Mouse (Mus musculus) Muller cell, postnatal 12 days (primary cell): Measurements from ENCODE around the gene Pde6b.

Source experiments
- DNase-seq: peaks from one replicate; pipeline ENCODE4 v3.0.0-alpha.2; 2015; ENCODE audit errors: inconsistent ontology term

Gene Pde6b

DNA sequence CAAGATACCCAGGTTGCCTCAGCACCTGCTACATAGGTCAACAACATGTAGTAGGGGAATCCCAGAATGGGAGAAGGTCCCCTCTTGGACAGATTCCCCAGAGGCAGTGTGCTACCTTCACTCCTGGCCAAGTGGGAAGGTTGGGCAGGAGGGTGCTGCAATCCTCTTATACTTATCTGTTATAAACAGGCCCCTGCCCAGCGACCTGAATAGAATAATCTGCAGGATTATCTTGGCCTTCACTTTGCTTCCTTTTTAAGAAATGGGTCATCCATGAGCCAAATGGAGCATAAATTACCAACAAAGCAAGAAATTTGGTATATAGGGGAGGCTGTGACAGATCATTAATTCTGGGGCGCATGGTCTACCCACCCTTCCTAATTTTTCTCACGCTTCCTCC lies 1.6 kb downstream of the Pde6b start:
- no peak for DNase-seq

DNA sequence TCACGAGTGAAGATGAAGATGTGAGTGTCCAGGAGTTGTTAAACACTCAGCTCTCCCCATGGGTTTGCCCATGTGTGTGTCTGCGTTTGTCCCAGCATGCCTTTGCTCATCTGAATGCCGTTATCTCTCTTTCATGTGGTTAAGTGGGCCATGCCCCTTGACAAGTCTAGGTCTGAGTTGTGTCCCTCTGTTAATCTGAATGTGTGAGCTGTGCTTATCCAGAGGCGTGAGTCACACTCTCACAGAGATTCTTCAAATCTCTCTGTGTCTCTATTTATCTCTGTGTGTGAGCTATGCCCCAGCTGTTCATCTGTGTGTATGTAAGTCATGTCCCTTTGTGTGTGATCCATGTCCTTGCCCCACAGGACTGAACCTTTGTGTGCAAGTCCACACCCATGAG lies 15.3 kb downstream of the Pde6b start:
- DNase-seq, result no peak

DNA sequence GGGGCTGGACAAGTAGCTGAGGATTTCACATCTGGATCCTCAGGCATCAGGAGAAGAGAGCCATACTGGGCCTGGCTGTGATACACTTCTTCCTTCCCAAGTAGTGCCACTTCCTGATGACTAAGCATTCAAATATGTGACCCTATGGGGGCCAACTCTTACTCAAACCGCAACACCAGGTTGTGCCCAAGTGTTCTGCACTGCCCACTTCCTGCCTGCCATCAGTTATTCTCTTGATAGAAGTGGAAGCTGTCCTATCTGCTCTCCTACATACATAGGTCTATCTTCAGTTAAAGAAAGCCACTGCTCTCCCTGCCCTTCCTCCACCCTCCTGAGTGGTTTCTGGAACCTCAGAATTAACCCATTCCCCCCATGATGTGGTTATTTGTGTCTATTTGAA lies 17.3 kb downstream of the Pde6b start:
- DNase-seq, result no peak

DNA sequence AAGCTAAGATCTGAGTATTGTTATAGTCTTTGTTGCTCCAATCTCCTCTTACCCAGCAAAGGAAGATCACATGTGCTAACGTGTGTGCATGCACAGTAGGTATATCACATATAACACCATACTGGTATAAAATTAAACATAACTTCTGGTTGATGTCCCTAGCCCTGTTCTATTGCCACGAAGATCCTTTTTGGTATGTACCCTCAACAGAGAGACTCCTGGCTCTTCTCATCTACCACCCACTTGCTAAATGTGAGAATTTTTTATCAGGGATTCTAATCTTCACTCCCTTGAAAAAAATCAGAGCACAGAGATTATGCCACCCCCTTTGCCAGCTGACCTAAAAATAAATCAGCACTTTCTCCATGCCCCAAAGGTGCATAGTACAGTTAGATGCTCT lies 18.8 kb downstream of the Pde6b start:
- no peak for DNase-seq

DNA sequence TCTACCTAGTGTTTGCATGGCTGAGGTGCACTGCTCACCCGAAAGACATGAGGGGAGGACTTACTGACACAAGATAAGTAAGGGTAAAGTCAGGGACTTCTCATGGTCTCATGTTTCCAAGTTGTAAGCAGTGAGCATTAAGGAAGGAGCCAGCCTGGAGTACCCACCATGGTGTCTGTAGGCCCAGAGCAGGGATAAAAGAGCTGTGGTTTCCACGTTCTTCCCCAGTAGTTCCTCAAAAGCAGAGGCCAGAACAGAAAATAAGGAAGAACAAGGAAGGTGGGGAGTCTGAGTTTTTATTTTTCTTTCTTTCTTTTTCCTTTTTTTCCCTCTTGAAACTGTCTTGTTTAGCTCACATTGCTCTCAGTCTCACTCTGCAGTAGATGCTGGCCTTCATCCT lies 26.5 kb downstream of the Pde6b start:
- DNase-seq, result no peak

DNA sequence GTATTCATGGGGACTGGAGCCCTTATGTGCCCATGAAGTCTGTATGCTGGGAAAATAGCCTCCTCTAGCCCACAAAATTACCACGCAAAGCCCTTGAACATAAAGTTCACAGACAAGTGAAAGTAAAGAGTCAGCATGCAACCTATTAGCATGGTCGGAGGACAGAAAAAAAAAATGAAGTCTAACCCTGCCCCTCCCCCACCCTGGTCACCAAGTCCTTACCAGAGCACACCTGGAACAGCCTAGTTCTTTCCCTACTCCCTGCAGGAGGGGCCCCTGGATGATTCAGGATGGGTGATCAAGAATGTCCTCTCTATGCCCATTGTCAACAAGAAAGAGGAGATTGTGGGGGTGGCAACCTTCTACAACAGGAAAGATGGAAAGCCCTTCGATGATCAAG lies 34.5 kb downstream of the Pde6b start:
- no peak for DNase-seq

DNA sequence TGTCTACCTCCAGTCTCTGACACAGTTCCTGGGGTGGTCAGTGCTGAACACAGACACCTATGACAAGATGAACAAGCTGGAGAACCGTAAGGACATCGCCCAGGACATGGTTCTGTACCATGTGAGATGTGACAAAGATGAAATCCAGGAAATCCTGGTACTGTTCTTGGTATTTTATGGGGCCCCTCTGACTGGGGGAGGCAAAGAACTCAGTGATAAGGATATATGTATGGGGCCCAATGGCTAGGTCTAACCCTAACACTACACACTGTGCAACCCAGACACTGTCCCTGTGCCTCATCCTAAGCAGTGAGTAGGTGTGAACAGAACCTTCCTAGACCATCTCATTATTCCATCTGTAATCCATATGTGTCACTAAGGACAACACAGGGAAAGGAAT lies 35.2 kb downstream of the Pde6b start:
- DNase-seq, result no peak

DNA sequence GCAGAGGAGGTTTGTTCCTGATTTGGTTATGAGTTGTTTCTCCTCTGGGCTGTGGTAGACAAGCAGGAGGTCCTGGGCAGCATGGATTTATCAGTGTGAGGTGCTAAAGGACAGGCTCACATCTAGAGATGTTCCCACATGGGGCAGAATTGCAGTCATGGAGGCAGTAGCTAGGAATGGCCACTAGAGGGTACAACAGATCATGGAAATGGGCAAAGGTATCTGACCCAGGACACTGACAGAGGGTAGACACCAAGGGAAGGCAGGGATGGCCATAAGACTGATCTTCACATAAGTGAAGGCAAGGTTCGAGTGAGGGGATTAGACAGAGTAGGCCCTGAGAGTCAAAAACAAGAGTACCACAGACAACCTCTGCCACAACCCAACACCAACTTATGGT lies 39.0 kb downstream of the Pde6b start:
- DNase-seq, result peak; percentile 33

DNA sequence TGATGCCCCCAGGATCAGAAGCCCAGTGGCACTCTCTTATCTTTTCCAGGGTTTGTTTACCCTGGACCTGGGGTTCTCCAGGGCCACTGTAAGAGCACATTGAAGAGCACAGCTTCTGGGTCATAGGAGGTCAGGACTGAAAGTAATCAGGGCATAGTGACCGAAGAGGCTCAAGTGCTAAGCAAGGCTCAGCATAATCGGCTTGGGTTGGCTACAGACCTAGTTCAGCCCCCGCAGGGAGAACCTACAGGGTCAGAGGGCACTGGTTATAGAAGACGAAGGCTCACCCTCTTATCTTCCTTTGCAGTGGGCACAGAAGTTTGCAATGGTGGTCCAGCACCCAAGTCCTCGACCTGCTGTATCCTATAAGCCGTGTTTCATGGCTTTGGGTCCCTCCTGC lies 43.0 kb downstream of the Pde6b start:
- DNase-seq, result no peak

DNA sequence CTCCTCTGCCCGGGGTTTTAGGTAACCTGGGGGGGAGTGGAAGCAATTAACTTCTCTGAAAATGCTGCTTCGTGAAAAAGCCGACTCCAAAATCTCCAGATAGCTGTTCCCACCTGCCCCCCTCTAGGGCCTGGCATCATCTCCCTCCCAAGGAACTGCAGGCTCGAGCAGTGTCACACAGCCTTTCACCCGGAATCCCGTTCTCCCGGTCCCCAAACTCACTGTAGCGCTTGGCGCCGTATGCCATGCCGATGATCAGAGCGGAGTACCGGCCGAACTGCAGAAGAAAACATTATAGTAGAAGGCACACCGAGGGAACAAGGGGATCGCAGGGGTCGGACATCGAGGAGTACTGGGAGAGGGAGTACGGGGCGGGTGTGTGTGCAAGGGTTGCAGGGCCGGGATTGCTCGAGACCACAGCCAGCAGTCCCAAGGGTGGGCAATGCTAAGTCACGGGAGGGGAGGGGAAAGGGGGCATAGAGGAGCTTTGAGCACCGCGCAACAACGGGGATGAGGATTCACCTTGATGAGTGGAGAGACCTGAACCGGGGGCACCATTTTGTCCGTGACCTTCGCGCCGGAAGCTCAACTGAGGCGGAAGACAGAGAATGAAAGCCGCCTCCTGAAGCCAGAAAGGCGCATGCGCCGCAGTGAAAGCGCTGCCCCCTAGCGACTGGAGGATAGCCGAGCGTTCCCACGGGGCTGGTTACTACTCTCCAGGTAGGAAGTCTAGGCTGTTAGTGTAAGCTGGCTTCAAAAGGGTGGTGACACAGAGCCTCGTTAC lies 45.8 kb downstream of the Pde6b start, which contains the start of gene Atp5k:
Gene Atp5k (minus strand): TSS at position 645 of the 784 bp plus-strand sequence.
- DNase-seq, result peak; percentile 84

DNA sequence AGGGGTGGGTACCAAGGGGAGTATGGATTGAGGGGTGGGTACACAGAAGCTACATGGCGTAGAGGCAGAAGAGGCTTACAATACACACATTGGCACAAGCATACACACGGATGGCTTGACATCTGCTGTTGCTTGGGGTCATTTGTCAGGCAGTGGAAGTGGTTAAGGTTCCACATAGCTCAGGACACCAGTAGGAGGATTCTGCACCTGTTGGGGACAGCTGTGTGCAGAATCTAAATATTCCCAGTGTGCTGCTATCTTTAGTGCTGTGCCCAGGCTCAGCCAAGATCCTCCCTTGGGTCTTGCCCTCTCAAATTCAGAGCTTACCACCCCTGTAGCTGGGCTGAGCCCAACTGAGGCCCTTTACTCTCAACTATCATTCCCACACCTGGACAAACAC lies 47.9 kb downstream of the Pde6b start:
- DNase-seq, result no peak

DNA sequence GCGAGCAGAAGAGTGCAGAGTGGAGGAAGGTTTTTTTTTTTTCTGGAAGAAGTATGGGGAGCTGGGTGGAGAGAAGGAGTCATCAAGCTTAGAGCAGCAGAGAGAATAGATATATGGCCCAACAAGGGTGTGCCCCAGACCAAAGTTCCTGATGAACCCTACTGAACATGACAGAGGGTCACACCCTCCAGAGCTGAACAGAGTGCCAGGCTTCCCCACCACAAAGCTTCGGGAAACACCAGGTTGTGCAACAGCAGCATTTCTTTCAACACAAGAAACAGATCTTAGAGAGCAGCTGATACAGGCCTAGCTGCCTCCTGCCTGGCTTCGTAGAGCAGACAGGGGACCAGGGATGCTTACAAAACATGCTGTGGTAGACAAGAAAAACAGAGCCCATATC lies 58.8 kb downstream of the Pde6b start:
- DNase-seq, result no peak

DNA sequence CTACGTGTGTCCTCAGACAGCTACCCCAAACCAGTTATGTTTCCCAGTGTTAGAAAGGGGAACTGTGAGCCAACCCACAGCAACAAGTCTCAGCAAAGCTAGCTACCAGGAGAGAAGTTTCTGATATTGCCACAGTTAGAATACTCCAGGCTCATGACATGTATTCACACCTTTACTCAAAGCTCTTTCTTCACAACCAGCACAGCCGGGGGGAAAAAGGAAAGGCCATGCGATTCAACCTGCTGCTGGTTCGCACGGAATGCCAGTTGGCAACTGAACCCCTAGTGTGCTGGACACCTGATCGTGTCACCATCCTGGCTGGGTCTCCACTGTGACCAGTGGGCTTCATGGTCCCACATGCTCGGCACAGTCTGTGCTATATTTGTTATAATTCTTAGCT lies 59.7 kb downstream of the Pde6b start:
- DNase-seq, result no peak

DNA sequence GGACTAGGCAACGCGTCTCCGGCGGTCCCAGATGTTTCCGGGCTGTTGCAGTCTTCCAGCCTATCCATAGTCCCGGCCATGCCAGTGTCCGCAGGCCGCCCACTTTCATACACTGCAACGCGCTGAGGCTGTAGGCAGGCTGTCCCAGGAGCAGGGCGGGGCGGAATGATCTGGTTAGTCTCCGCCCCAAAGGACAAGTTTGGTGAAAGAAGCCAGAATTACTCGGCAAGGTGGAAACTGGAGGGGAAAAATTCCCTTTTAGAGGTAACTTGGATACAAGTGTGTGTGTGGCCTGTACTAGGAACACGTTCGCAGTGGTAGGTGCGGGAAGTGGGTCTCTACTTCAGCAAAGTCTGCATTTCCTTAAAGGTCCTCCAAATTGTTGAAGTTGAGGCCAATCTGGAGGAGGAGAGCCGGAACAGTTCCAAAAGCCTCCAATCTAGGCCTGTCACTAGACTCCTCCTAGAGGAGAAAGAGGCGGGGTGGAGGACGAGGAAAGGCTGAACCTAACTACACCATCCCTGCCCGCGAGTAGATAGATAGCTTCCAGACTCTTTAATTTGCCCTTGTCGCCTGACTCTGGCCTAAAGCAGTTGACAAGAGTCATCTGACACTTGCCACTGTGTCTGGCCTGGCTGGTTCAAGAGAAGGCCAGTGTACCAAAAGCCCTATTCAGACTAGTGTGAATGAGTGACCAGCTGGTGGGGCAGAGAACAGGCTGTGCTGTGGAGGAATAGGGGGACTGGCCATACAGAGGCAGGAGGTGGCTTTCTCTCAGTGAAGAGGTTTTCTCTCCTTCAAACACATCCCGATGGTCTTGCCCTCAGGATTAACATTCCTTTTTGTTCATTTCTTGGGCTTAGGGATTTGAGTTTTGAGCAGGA lies 60.8 kb downstream of the Pde6b start, which contains the start of gene Mfsd7a:
Gene Mfsd7a (minus strand): TSS at position 107 of the 884 bp plus-strand sequence.
- peak; percentile 73 for DNase-seq

DNA sequence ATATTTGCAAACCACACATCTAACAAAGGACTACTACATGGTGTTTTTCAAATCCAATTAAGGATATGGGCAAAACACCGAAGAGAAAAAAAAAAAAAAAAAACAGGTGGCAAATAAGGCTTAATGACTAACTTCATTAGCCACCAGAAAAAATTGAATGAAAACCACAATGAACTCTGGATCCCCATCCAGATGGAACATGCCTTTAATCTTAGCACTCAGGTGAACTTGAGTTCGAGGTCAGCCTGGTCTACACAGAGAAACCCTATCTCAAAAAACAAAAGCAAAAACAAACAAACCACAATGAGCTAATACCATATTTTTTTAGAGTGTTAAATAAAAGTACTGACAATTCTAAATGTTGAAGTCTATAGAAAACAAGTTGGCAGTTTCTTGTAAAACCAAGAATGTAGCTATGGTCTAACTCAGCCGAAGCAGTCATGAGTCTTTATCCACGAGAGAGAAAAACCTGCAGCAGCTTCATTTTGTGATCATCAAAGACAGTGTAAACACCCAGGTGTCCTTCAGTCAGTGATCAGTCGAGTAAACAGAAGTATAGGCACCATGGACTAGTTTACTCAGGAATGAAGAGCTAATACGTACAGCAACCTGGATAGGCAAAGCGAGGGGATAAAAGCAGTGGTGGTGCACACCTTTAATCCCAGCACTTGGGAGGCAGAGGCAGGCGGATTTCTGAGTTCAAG lies 62.8 kb downstream of the Pde6b start:
- no peak for DNase-seq

DNA sequence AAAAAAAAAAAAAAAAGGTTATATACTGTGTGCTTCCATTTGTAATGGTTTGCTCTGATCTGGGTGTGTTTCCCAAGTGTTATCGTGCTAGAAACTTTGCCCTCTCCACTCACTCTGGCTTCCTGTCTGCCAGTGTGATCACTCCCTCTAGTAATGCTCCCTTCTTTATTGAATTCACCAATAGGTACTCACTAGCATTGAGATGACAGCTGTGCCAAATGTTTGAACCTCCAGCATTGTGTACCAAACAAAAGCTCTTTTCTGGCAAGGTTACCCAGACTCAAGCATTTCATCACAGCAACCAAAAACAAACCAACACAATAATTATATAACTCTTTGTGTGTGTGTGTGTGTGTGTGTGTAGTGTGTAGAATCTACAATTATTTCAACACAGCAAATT lies 63.4 kb downstream of the Pde6b start:
- DNase-seq, result no peak

DNA sequence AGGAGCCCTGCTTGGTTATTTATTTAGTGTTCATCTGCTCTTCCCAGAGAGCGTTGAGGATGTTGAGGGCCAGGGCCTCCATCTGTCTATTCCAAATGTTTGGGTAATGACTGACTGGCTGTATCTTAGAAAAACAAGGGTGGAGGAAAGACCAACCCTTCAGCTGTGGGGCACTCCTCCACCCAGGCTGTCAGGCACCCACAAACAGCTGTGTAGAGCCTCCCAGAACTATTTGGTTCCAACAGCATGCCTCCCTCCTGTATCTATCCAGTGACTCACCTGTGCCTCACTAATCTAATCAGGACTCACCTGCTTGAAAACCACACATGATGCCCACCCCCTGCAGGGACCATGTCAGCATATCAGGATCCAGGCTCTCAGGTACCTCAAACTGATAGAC lies 64.2 kb downstream of the Pde6b start:
- no peak for DNase-seq

DNA sequence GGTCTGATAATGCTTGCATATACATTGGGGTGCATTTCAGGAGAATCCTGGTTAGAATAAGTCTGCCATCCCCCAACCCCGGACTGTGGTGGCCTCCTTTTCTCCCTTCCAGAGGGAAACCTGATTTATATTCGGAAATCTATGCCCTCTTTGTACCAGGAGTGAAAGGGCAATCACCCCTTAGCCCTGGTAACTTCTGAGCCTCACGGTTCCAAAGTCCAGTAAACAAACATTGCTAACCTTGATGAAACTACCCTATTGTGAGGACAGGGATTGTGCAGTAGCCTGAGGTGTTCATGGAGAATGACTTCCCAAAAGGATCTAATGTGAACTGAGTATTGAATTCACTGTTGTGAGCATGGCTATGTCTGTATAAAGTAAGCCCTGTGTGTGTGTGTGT lies 65.9 kb downstream of the Pde6b start:
- no peak for DNase-seq

DNA sequence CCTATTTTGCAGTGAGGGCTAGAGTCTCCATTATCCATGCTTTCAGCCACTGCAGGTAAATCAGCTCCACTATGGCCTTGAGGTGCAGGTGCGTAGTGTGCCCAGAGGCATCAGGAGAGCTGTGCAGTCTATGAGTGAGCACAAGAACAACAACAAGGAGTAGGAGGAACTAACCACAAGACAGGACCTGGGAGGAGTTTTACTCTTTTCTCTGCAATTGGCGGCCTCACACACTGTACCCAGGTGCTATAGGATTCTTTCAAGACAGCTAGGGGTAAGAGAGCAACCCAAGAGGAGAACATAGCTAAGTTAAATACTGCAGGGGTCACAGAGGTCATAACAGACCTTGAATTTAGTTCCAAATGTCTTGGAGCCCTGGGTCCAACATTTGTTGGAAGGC lies 70.5 kb downstream of the Pde6b start:
- DNase-seq, result no peak

DNA sequence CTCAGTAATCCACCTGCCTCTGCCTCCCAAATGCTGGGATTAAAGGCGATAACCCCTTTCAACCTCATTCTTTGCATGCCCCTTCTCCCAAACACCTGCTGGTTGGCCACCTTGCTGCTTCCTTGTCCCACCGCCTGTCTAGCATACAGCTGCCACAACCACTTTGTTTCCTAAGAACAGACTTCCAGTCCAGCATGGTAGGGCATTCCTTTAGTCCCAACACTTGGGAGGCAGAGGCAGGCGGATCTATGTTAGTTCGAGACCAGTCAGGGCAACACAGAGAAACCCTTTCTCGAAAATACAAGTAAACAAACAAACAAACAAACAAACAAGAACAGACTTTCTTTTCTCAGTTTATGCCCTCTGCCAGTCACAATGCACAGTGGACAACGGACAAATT lies 72.3 kb downstream of the Pde6b start:
- DNase-seq, result no peak

DNA sequence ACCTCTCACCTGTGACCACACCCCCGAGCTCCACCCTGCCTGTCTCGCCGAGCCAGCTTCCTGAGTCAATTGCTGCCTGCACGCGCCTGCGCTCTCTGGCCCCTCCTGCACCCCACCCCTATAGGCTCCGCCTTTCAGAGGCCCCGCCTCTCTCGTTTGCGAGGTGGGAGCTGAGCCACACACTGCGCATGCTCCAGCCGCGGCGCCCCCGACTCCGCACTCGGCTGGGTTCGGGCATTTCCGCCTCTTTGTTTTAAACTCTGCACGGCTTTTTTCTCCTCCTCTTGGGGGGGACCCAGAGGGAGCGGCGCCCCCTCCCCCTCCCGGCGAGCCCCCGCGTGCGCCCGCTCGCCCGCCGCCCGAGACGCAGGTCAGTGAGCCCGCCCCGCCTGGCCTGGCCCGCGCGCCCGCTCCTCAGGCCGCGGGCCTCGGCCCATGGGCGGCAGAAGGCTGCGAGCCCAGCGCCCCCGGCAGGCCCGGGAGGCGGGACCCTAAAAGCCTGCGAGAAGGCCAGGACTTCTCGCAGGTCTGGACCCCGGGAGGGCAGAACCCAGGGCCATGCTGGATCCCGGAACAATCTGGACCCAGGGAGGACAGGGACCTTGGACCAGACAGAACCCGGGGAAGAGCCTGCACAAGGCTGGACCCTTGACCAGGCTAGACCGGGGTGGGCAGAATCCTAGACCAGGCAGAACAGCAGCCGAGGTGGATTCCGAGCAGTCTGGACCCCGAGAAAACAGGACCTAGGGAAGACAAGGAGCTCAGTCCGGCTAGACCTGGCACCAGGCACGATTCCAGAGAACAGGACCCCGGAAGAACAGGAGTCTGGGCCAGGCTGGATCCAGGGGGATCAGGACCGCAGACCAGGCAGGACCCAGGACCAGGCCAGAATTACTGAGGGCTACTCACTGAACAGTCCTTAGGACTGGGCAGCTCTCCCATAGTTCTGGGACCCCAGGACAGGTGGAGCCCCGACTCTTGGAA lies 73.2 kb downstream of the Pde6b start, which contains the start of gene Pcgf3:
Gene Pcgf3 (plus strand): TSS at position 151 of the 984 bp plus-strand sequence.
- peak; percentile 96 for DNase-seq
